Mouse (Mus musculus) G1E-ER4 (cell line): ENCODE measurements around the gene 6430550D23Rik. TPM values are rescaled to one million over a fixed set of nuclear protein-coding genes. Genes with fewer than 3 reads are reported as not detected.

Source experiments
- GATA1 ChIP-seq: IDR thresholded peaks from one replicate; pipeline ENCODE4 v1.8.0; 2012; ENCODE audit warnings: low read length, inconsistent platforms
- polyA plus RNA-seq: library from polyadenylated mRNA; stranded (reverse); fragments of >175 nt; gene quantifications from 2 replicates; pipeline ENCODE4 v1.2.3, GENCODE M21; 2012

Gene 6430550D23Rik
- polyA plus RNA-seq, 1 experiment, result 0.23 TPM

GRCm38 (mm10) chr2:155941697-155942442 is 65.9 kb downstream of the 6430550D23Rik start:
- no peak for TF ChIP-seq GATA1

- TF ChIP-seq GATA1, result no peak
Observed at GRCm38 (mm10) chr2:155940681-155941080, 67.1 kb downstream of the 6430550D23Rik start, which contains the start of gene Gm15557. Gm15557 (plus strand) TSS chr2:155940728.

- no peak for TF ChIP-seq GATA1
Observed at GRCm38 (mm10) chr2:155939897-155940529, 67.8 kb downstream of the 6430550D23Rik start.

GRCm38 (mm10) chr2:155929531-155930442 is 78.0 kb downstream of the 6430550D23Rik start, which contains the start of gene Uqcc1:
Uqcc1 (minus strand) TSS chr2:155930310.
- TF ChIP-seq GATA1, result no peak

- no peak for TF ChIP-seq GATA1
Observed at GRCm38 (mm10) chr2:155928711-155929345, 78.9 kb downstream of the 6430550D23Rik start.

Other genes with a start within 250 kb of the 6430550D23Rik start
- gene Mmp24, start 232.6 kb downstream of the 6430550D23Rik start, polyA plus RNA-seq, result not detected in 2 replicates
- 37.2 and 52.9 TPM in 2 replicates for gene BC029722, start 188.6 kb downstream of the 6430550D23Rik start, polyA plus RNA-seq
- gene Eif6, start 181.1 kb downstream of the 6430550D23Rik start, polyA plus RNA-seq, result 372 and 373 TPM in 2 replicates
- gene Fam83c, start 173.1 kb downstream of the 6430550D23Rik start, polyA plus RNA-seq, result not detected in 2 replicates
- gene Uqcc1, start 77.7 kb downstream of the 6430550D23Rik start, polyA plus RNA-seq, result 4.2 and 4.5 TPM in 2 replicates
- gene Gm15557, start 67.2 kb downstream of the 6430550D23Rik start, polyA plus RNA-seq, result not detected in 2 replicates
- gene Gdf5, start 62.6 kb downstream of the 6430550D23Rik start, polyA plus RNA-seq, result not detected in 2 replicates
- gene Cep250, start 51.5 kb downstream of the 6430550D23Rik start, polyA plus RNA-seq, result 22.1 and 23.5 TPM in 2 replicates
- 66.7 and 75.7 TPM in 2 replicates for gene Ergic3, start 68 bp upstream of the 6430550D23Rik start, polyA plus RNA-seq
- gene Fer1l4, start 45.0 kb upstream of the 6430550D23Rik start, polyA plus RNA-seq, result not detected in 2 replicates
- 1.7 and 2.2 TPM in 2 replicates for gene Spag4, start 57.2 kb upstream of the 6430550D23Rik start, polyA plus RNA-seq
- 42.7 and 49.2 TPM in 2 replicates for gene Cpne1, start 104.0 kb upstream of the 6430550D23Rik start, polyA plus RNA-seq
- 5.5 and 6.3 TPM in 2 replicates for gene Rbm12, start 104.0 kb upstream of the 6430550D23Rik start, polyA plus RNA-seq
- 15.6 and 21.8 TPM in 2 replicates for gene Gm28036, start 119.1 kb upstream of the 6430550D23Rik start, polyA plus RNA-seq
- gene Romo1, start 136.1 kb upstream of the 6430550D23Rik start, polyA plus RNA-seq, result 420 and 525 TPM in 2 replicates
- 47.3 and 68.7 TPM in 2 replicates for gene Nfs1, start 136.2 kb upstream of the 6430550D23Rik start, polyA plus RNA-seq
- gene Rbm39, start 172.3 kb upstream of the 6430550D23Rik start, polyA plus RNA-seq, result 409 and 506 TPM in 2 replicates
- 42.1 and 44.6 TPM in 2 replicates for gene Phf20, start 188.5 kb upstream of the 6430550D23Rik start, polyA plus RNA-seq